Comparison of ENCODE assay signal across 26 mouse cellular contexts in the genomic region with DNA sequence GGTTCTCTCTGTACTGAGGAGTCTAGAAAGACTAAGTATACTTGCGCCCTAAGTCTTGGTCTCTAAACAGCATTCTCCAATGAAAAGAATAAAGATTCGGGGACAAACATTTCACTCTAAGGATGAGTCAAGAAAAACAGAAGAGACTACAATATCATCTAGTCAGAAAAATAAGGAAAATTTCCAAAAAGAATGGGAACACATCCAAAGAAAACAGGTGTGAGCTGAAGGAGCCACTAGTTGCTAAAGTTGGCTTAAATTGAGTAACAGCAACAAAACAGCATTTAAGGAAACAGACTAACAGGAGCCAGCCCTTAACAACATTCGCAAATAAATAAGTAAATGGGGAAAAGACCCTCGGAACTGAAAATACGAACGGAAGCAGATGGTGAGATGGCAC. TPM values are rescaled to one million over a fixed set of nuclear protein-coding genes. Genes with fewer than 3 reads are reported as not detected.
DNase-seq lines count a peak whose midpoint lies in the region; ATAC-seq and TF ChIP-seq lines count a peak whose summit lies in the region.
"Had no signal": no experiment of that assay in that cellular context is flagged by ENCODE, and none has a peak within 500 bp of the region (broad histone marks: within the 10 kb centered on the region; RNA-seq: fewer than 3 reads in every experiment).

No protein-coding gene starts in this region.

- DNase-seq in frontal cortex, postnatal 10 days (ENCODE audit: low spot score in 2 of 2) = no peak
- peak; percentile 24 for DNase-seq in layer of hippocampus, adult 9-10 months (ENCODE audit: low spot score)
- DNase-seq in layer of hippocampus, adult 11-12 months (ENCODE audit: low spot score) = no peak
- DNase-seq in NIH3T3 (ENCODE audit: low read depth) = peak; percentile 42
- DNase-seq in brain, embryonic 14.5 days (ENCODE audit: low read depth) = peak; percentile 13
- no peak for DNase-seq in cerebellum, adult 18-20 months
- DNase-seq in ovary, postnatal 14 days (ENCODE audit: low spot score) = no peak
- DNase-seq: adrenal gland, postnatal 10 days; adrenal gland, postnatal 36 days; cerebellum, postnatal 36 days; gastrocnemius, postnatal 10 days; heart, adult 11 months; heart, postnatal 10 days; heart, postnatal 36 days; kidney, adult 18-20 months had no signal

- 0 out of 2 replicates have a peak, but pooled peaks have one; percentile 4 for ATAC-seq in frontal cortex, adult (ENCODE audit: low TSS enrichment)
- ATAC-seq: activated CD4-positive, CD25-positive, alpha-beta regulatory T cell, adult 4 months; CD4-positive, CD25-positive, alpha-beta regulatory T cell, adult 4 months; forebrain, embryonic 13.5 days; forebrain, embryonic 16.5 days; hindbrain, postnatal 0 days; inflammation-experienced regulatory T-cells, adult 6 months; intestine, embryonic 16.5 days had no signal

- no peak for TF ChIP-seq CTCF in brain, embryonic 14.5 days (IDR thresholded peaks at IDR 0.05; ENCODE audit: borderline replicate concordance, extremely low read depth, insufficient read depth, insufficient read length)

- no peak for TF ChIP-seq POLR2A in brain, embryonic 14.5 days (IDR thresholded peaks at IDR 0.05; ENCODE audit: borderline replicate concordance, extremely low read depth, insufficient read depth, insufficient read length, poor library complexity, severe bottlenecking)

RNA-seq across cellular contexts. Expression of a gene that starts 13.9 kb away (rescaled TPM):
- polyA plus RNA-seq in brain, embryonic 14.5 days (2012; rRNA removed) = 13.6 and 16.4 TPM in 2 replicates

RNA-seq across cellular contexts. Expression of a gene that starts 24.8 kb away (rescaled TPM):
- 0.01 and 0.04 TPM in 2 replicates for polyA plus RNA-seq in brain, embryonic 14.5 days (2012; rRNA removed)
- polyA plus RNA-seq: activated CD4-positive, CD25-positive, alpha-beta regulatory T cell, adult 4 months; C2C12; CD4-positive, CD25-positive, alpha-beta regulatory T cell, adult 4 months; forebrain, embryonic 13.5 days; heart, embryonic 12.5 days; hindbrain, embryonic 14.5 days; hindbrain, postnatal 0 days; inflammation-experienced regulatory T-cells, adult 6 months; intestine, embryonic 16.5 days had no signal

Comparison
In these comparisons a context has a peak if more than half of its experiments do, and no peak if none do; other contexts are left out.
1. DNase-seq: peak in layer of hippocampus, adult 9-10 months (single experiment), NIH3T3 (single experiment) and brain, embryonic 14.5 days (single experiment); none in frontal cortex, postnatal 10 days (0 of 2), layer of hippocampus, adult 11-12 months (single experiment), cerebellum, adult 18-20 months (0 of 2) and ovary, postnatal 14 days (single experiment).